Mouse (Mus musculus) brain, adult 2 months (tissue): Measurements from ENCODE around the gene Abhd12b.

Experiments
- DNase-seq: peaks from one replicate; pipeline ENCODE4 v3.0.0; 2011; ENCODE audit warnings: low read depth, low spot score

Gene Abhd12b

DNA sequence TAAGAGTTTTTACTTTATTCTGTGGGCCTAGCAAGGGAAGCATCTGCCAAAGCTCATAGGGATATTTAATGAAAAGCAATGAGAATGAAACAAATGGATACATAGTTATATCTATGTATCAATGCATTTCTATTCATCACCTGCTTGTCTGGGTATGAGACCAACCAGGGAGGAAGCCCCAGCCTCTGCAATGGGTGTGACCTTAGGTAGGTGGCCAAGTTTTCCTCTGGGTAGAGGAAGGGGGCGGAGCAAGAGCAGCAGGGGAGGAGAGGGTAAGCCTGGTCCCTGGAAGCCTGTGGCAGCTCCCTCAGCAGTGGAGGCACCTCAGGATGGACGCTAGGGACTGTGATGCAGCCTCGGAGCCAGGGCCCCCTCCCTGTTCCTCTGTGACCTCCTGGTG lies at the start of gene Abhd12b:
TSS of gene Abhd12b (plus strand) at position 301 of the 400 bp plus-strand sequence.
- DNase-seq = no peak

- peak; percentile 37 for DNase-seq
Observed at GRCm38 (mm10) chr12:70104199-70104598, 49.7 kb upstream of the Abhd12b start.

GRCm38 (mm10) chr12:70104776-70105420 lies 49.0 kb upstream of the Abhd12b start:
- DNase-seq = no peak

- peak; percentile 42 for DNase-seq
Observed at GRCm38 (mm10) chr12:70105885-70106284, 48.1 kb upstream of the Abhd12b start.

DNA sequence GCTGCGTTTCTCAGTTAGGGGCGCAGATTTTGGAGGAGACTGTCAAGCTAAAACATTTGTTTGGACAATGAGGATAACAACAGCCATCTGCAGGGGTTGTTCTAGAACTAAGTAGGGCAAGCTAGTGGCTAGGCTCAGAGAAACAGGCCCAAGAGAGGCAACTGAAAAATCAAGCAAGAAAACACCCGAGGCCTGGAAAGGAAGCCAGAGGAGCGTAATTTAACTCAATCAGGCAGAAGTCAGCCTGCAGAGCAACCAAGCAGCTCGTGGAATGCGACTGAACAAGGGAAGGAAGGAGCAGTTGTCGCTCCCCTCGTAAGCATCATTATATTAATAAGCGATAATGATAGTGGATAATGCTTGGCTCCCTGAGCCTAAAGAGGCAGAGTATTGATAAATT lies 47.4 kb upstream of the Abhd12b start:
- DNase-seq = peak; percentile 47

DNA sequence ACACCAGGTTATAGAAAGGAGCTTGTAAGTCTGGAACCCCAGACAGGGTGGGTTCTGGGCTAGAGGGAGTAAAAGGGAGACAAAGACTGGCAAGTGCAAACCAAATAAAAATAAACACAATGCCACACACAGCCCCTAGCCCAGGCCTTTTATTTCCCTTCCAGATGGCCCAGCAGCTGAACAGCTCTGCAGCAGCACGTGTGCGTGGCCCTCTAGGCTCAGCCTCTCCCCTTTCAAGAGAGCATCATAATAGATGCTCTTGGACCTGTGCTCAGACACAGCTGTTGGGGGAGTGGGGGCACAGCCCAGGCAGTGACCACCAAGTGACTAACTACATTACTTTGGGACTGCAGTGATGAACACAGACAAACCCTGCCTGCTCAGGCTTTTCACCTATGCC lies 45.8 kb upstream of the Abhd12b start:
- DNase-seq = no peak

DNA sequence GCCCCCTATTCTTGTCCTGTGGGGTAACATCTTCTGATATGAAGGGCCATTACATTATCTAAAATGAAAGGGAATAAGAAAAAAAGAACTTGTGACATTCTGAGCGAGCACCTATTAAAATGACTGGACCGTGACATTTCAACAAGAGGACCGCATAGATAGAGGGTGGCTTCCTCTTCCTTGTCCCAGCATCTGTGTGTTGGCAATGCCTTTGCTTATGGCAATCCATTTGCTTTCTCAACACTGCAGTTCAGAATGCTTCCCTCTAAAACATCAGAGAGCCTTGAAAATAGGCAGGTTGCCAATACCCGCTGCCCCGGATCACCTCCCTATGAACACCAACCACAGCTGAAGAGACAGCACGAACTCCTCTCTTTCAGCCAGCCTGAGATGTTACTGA lies 44.0 kb upstream of the Abhd12b start:
- DNase-seq = peak; percentile 58

- DNase-seq = peak; percentile 87
Observed at GRCm38 (mm10) chr12:70110375-70111116, 43.4 kb upstream of the Abhd12b start.

DNA sequence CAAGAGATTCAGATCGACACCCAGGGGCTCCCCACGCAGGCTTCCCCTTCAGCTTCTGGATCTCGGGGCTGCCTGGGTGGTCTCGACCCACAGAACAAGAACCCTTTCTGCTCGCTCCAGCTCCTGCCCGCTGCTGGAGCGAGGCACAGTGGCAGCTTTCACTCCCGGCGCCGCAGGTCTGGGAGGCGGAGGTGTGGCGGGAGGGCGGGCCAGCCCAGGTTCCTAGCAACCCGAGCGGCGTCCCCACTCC lies 42.9 kb upstream of the Abhd12b start:
- no peak for DNase-seq

DNA sequence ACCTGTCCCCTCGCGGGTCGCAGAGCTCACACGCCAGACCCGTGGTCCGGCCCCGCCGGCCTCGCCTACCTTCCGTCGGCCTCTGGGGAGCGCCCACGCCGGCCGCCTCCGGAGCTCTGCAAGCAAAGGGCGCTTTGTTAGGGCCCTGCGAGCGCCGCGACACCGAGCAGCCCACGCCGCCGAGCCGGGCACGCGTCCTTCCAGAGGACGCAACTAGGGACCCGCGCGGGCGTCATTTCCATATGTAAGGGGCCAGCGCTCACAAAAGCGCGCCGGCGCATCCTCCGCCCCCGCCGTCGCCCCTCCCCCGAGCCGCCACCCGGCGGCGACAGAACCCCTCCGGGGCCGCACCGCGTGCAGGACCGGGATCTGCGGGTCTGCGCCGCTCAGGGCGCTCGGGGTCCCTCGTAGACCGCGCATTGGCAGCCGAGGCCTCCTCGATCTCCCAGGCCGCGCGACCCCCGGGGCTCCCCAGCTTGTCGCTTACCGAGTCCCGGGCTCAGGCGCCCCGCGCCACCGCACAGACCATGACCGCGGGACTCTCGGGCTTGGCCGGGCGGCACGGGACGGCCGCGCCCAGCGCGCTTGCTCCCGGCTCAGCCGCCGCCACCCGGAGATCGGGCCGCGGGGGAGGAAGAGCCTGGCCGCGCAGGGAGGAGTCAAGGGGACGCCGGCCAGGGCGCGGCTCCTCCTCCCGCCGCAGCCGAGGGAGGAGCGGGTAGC lies 42.4 kb upstream of the Abhd12b start:
- peak; percentile 74 for DNase-seq

DNA sequence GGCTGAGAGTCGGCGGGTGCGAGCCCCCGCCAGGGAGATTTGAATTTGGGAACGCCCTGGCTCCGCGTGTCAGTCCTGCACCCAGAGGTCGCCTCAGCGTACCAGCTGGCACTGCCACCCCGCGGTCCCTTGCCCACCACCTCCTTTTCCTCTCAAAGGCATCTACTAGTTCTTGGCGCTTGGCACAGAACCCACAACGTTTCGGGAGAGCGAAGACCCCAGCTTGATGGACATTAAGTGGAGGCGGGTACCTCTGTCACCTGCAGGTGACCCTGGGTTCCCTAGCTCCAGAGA lies 41.9 kb upstream of the Abhd12b start:
- no peak for DNase-seq

DNA sequence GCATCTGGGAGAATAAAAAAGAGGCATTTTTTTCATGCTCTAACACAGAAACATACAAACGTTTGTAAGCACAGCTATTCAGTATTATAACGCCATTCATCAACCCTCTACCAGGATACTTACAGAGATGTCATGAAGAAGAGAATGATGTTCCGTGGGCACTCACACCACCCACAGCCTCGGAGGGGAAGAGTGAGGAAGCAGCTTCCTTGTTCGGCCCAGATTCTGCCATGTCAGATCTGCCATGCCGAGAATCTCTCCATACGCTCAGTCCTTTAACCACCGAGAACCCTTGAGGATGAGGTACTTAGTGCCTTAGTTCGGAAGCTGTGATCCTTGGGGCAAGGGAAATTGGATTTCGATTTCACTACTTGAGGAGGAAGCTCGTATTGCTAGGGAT lies 40.6 kb upstream of the Abhd12b start, which contains the start of gene Nin:
TSS of gene Nin (minus strand) at position 367 of the 400 bp plus-strand sequence.
- DNase-seq = peak; percentile 50

DNA sequence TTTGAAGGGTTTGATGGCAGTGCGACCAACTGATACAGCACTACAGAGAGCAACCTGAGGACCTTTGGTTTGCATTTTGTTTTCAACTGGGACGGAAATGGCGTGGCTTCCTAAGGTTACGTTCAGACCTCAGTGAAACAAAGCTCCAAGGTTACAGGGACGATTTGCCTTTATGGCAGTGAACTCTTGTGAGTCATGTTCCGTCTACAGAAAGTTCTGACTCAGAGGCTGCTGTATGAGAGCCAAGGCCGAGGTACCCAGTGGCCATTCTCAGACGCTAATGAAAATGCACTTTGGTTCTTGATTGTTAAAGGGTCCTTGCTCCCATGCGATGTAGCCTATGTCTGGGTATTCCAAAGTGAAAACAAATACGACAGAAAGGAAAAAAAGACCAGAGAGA lies 36.8 kb upstream of the Abhd12b start:
- DNase-seq = no peak

- peak; percentile 94 for DNase-seq
Observed at GRCm38 (mm10) chr12:70118721-70119345, 35.1 kb upstream of the Abhd12b start.

DNA sequence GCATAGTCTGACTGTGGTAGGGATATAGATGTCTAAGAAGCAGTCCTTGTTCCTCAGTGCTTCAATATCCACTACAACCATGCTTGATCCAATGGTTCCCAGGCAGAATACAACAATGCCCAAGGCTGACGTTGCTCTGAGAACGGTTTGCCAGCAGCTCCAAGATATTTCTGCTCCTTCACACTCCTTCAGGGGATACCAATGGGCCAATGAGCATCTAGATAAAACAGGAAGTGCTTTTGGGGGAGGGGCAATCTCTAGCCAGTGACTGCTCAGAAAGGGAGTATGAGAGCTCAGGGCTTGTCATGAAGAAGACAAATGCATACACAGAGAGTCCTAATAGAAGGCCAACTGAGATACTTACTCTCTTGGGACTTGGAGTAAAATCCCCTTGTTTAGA lies 34.4 kb upstream of the Abhd12b start:
- DNase-seq = no peak

DNA sequence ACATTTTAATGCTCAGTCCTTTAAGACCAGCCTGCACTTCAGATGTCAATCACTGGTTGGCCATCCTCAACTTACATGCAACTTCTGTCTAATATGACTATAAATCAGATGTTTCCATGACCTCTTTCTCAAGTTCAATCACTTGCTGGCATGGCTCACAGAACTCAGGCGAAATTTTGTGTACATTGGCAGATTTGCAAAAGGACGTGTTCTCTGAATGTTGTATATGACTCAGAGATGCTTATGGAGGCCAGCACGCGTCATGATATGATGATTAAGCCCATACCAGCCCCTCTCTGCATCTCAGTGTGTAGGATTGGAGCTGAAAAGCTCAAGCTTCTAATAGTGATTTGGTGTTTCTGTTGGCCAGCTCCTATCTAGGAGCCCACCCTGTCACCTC lies 27.3 kb upstream of the Abhd12b start:
- DNase-seq = no peak

DNA sequence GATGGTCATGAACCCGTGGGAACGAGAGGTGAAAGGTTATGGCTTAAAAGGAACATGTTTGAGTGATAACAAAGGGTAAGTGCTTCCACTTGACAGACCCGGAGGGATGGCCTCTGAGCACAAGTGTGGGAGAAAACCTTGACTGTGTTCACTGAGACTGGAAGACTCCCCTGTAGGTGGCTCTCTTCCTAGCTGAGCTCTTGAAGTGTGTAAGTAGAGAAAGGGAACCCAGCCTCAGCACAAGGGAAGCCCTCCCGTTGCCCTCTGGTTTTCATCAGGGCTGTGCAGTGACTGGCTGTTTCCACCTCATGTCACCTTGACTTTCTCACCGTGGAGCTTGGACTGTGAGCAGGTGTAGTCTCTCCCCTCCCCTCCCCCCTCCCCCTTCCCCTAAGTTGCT lies 24.8 kb upstream of the Abhd12b start:
- no peak for DNase-seq

DNA sequence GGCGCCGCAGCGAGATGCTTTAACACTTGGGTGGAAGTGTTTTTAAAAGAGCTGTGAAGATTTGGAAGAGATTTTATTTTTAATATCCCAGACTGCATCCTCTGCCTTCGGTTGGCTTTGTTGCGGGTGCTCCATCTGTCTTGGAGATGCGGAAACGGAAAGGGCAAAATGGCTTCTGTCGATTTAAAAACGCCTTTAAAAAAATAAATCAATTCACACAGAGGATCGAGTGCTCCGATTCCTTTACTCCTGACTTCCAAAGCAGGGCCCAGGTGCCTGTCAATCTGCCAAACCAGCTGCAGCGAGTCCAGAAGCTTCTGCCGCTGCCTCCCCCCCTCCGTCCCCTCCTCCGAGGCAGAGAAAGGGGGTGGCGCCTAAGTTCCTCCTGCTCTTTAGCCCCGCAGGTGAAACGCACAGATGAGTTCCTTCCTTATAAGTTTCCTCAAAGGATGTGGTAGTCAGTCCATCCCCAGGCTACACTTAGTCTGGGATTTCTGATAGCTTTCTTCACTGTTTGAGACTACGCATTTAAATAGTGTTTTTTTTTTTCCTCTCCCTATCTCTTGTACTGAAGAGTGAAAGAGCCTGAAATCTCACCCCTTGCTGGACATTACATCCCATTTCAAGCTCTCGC lies 22.8 kb upstream of the Abhd12b start:
- peak; percentile 65 for DNase-seq

- DNase-seq = no peak
Observed at GRCm38 (mm10) chr12:70134627-70135235, 19.2 kb upstream of the Abhd12b start.

GRCm38 (mm10) chr12:70136185-70136756 lies 17.7 kb upstream of the Abhd12b start:
- DNase-seq = no peak

DNA sequence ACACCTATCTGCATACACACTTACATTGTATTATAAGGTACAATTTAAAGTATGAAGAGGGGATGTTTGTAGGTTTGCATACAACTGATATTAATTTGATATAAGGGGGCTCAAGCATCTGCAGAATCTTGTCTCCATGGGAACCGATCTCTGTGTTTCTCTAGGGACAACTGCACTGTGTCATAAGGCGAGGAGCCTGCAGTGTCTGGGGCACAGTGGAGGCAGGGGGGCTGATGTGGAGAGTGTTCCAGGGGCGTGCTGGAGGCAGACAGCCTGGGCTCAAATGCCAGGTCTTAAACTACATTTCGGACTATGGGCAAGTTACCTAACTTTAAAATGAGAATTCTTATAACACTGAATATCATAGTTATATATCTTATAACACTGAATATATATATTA lies 16.8 kb upstream of the Abhd12b start:
- no peak for DNase-seq
